In the genomic region with DNA sequence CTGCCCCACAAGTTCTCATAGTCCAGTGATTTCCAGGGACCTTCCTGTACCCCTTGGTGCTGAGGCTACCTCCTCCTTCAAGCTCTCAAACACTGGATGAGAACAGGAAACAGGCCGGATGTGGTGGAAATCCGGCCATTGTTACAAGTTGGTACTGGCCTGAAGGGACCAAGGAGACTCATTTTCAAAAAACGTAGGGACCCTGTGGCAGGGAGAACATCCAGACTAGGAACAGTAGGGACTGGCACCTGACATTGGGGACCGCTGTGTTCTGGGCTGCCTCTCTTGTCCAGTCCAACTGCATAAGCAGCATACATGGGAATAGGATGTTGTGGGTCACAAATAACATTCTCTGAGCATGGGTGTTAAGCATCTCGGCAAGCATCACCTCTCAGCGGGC, we compare ENCODE assay signal across 8 mouse cellular contexts. TPM values are rescaled to one million over a fixed set of nuclear protein-coding genes. Genes with fewer than 3 reads are reported as not detected.
A peak's percentile ranks its signal among the peaks of the same experiment; 100 is the strongest.
DNase-seq lines count a peak whose midpoint lies in the region; ATAC-seq and TF ChIP-seq lines count a peak whose summit lies in the region.
"Had no signal": no experiment of that assay in that cellular context is flagged by ENCODE, and none has a peak within 500 bp of the region (broad histone marks: within the 10 kb centered on the region; RNA-seq: fewer than 3 reads in every experiment).

No protein-coding gene starts in this region.

- 0 out of 2 replicates have a peak overlapping the region, but pooled peaks have one; percentile 18 for H3K9ac ChIP-seq in forebrain, postnatal 0 days
- peak overlapping the region; percentile 76; the same call in 1 of the 2 replicates for H3K9ac ChIP-seq in limb, embryonic 12.5 days (replicated peaks)
- peak overlapping the region; percentile 33 for H3K9ac ChIP-seq in midbrain, embryonic 15.5 days

- intact Hi-C loops in heart, postnatal 36 days (cut with DNase I): loop anchor here (2.0 kb wide), 1 partner anchor 16 kb away; no protein-coding TSS in a partner anchor

- H3K4me1 ChIP-seq in forebrain, postnatal 0 days (ENCODE audit: insufficient read depth): peaks cover 26% of the 10 kb centered on the region
- peaks cover 30% of the 10 kb centered on the region for H3K4me1 ChIP-seq in limb, embryonic 12.5 days (replicated peaks)
- peaks cover 42% of the 10 kb centered on the region for H3K4me1 ChIP-seq in midbrain, embryonic 15.5 days

- H3K9me3 ChIP-seq in forebrain, postnatal 0 days (ENCODE audit: low read length): no peaks in the 10 kb centered on the region
- no peaks in the 10 kb centered on the region for H3K9me3 ChIP-seq in limb, embryonic 12.5 days
- H3K9me3 ChIP-seq in midbrain, embryonic 15.5 days: no peaks in the 10 kb centered on the region

- no peak for TF ChIP-seq CTCF in forebrain, postnatal 0 days (IDR thresholded peaks at IDR 0.05; ENCODE audit: low read depth)

- no peak overlapping the region for H3K27ac ChIP-seq in forebrain, postnatal 0 days (ENCODE audit: low read depth, low read length)
- 0 out of 2 replicates have a peak overlapping the region, but pooled peaks have one; percentile 9 for H3K27ac ChIP-seq in limb, embryonic 12.5 days
- peak overlapping the region; percentile 40; the same call in 1 of the 2 replicates for H3K27ac ChIP-seq in midbrain, embryonic 15.5 days

- DNase-seq in forebrain, postnatal 0 days: no peak
- DNase-seq in heart, postnatal 36 days: peak; percentile 38
- no peak for DNase-seq in right cerebral cortex, postnatal 36 days (ENCODE audit: low spot score in 2 of 2)
- no peak for DNase-seq in c-Kit-positive CD71-positive TER-119-positive erythroid progenitor cells, embryonic 14.5 days (ENCODE audit: low spot score)
- no peak for DNase-seq in frontal cortex, postnatal 10 days (ENCODE audit: low spot score in 2 of 2)

- H3K4me2 ChIP-seq in forebrain, postnatal 0 days (ENCODE audit: low read depth): no peak overlapping the region
- peak overlapping the region; percentile 99 for H3K4me2 ChIP-seq in limb, embryonic 12.5 days
- H3K4me2 ChIP-seq in midbrain, embryonic 15.5 days: peak overlapping the region; percentile 99

- no peak overlapping the region; the same call in 1 of the 2 replicates for H3K4me3 ChIP-seq in forebrain, postnatal 0 days (ENCODE audit: low read depth, low read length)
- peak overlapping the region; percentile 79; the same call in 1 of the 2 replicates for H3K4me3 ChIP-seq in limb, embryonic 12.5 days (replicated peaks)
- H3K4me3 ChIP-seq in midbrain, embryonic 15.5 days: peak overlapping the region; percentile 74

- WGBS in forebrain, postnatal 0 days: 81% methylated on average over 6 of the region's 6 CpGs
- 80% methylated on average over 6 of the region's 6 CpGs for WGBS in limb, embryonic 12.5 days
- 84% methylated on average over 6 of the region's 6 CpGs for WGBS in midbrain, embryonic 15.5 days

- peaks cover 44% of the 10 kb centered on the region for H3K36me3 ChIP-seq in forebrain, postnatal 0 days (ENCODE audit: insufficient read depth)
- peaks cover 53% of the 10 kb centered on the region for H3K36me3 ChIP-seq in limb, embryonic 12.5 days
- H3K36me3 ChIP-seq in midbrain, embryonic 15.5 days (replicated peaks): peaks cover 45% of the 10 kb centered on the region

- ATAC-seq in forebrain, postnatal 0 days: no peak
- ATAC-seq in limb, embryonic 12.5 days (ENCODE audit: insufficient number of reproducible peaks, insufficient read depth, low FRiP score, low TSS enrichment, low read depth): no peak
- no peak for ATAC-seq in midbrain, embryonic 15.5 days (replicated peaks)

- no peaks in the 10 kb centered on the region for H3K27me3 ChIP-seq in forebrain, postnatal 0 days (ENCODE audit: insufficient read depth, low read length)
- H3K27me3 ChIP-seq in limb, embryonic 12.5 days: no peaks in the 10 kb centered on the region
- H3K27me3 ChIP-seq in midbrain, embryonic 15.5 days (replicated peaks): no peaks in the 10 kb centered on the region

RNA-seq across cellular contexts. Expression of a gene that starts 3.5 kb away (rescaled TPM):
- 100 and 110 TPM in 2 replicates for total RNA-seq in forebrain, postnatal 0 days (2014; rRNA removed)
- 30.5 and 42.6 TPM in 2 replicates for polyA plus RNA-seq in forebrain, postnatal 0 days (2015; fragmentation: Nextera tagmentation; extraction: Ambion mirVana)
- 10 to 100 TPM; 39.5 to 43.2 TPM for total RNA-seq in heart, postnatal 36 days (2021)
- 58.2 and 60.3 TPM in 2 replicates for polyA plus RNA-seq in limb, embryonic 12.5 days (2016; fragmentation: Nextera tagmentation; extraction: Ambion mirVana)
- 66.8 and 70.9 TPM in 2 replicates for polyA plus RNA-seq in midbrain, embryonic 15.5 days (2015; fragmentation: Nextera tagmentation; extraction: Ambion mirVana)

RNA-seq across cellular contexts. Expression of a gene that starts 18.9 kb away (rescaled TPM):
- total RNA-seq in forebrain, postnatal 0 days (2014; rRNA removed): 62.8 and 69.9 TPM in 2 replicates
- 102 and 107 TPM in 2 replicates for polyA plus RNA-seq in forebrain, postnatal 0 days (2015; fragmentation: Nextera tagmentation; extraction: Ambion mirVana)
- 10 to 100 TPM; 21.2 to 21.8 TPM for total RNA-seq in heart, postnatal 36 days (2021)
- 93.3 and 101 TPM in 2 replicates for polyA plus RNA-seq in limb, embryonic 12.5 days (2016; fragmentation: Nextera tagmentation; extraction: Ambion mirVana)
- 94.4 and 100 TPM in 2 replicates for polyA plus RNA-seq in midbrain, embryonic 15.5 days (2015; fragmentation: Nextera tagmentation; extraction: Ambion mirVana)

RNA-seq across cellular contexts. Expression of a gene that starts 19.3 kb away (rescaled TPM):
- total RNA-seq in forebrain, postnatal 0 days (2014; rRNA removed): 11.7 and 21.3 TPM in 2 replicates
- polyA plus RNA-seq in forebrain, postnatal 0 days (2015; fragmentation: Nextera tagmentation; extraction: Ambion mirVana): 9.9 and 19.5 TPM in 2 replicates
- 1 to 10 TPM; 6.1 to 6.6 TPM for total RNA-seq in heart, postnatal 36 days (2021)
- polyA plus RNA-seq in limb, embryonic 12.5 days (2016; fragmentation: Nextera tagmentation; extraction: Ambion mirVana): 46.1 and 50.7 TPM in 2 replicates
- 16.7 and 22.8 TPM in 2 replicates for polyA plus RNA-seq in midbrain, embryonic 15.5 days (2015; fragmentation: Nextera tagmentation; extraction: Ambion mirVana)

RNA-seq across cellular contexts. Expression of a gene that starts 33.8 kb away (rescaled TPM):
- total RNA-seq in forebrain, postnatal 0 days (2014; rRNA removed): 35.7 and 148 TPM in 2 replicates
- 31.5 and 32.5 TPM in 2 replicates for polyA plus RNA-seq in forebrain, postnatal 0 days (2015; fragmentation: Nextera tagmentation; extraction: Ambion mirVana)
- not detected for total RNA-seq in heart, postnatal 36 days (2021)
- 1.5 and 2.3 TPM in 2 replicates for polyA plus RNA-seq in limb, embryonic 12.5 days (2016; fragmentation: Nextera tagmentation; extraction: Ambion mirVana)
- 19.8 and 23.8 TPM in 2 replicates for polyA plus RNA-seq in midbrain, embryonic 15.5 days (2015; fragmentation: Nextera tagmentation; extraction: Ambion mirVana)
- polyA plus RNA-seq: large intestine, adult 2 months had no signal

RNA-seq across cellular contexts. Expression of a gene that starts 41.7 kb away (rescaled TPM):
- 22.8 and 23.8 TPM in 2 replicates for total RNA-seq in forebrain, postnatal 0 days (2014; rRNA removed)
- polyA plus RNA-seq in forebrain, postnatal 0 days (2015; fragmentation: Nextera tagmentation; extraction: Ambion mirVana): 44.7 and 45.4 TPM in 2 replicates
- 10 to 100 TPM in 1 of 2 experiments, 1 to 10 TPM in 1; 9.5 to 11.5 TPM for total RNA-seq in heart, postnatal 36 days (2021)
- 17.7 and 18.0 TPM in 2 replicates for polyA plus RNA-seq in limb, embryonic 12.5 days (2016; fragmentation: Nextera tagmentation; extraction: Ambion mirVana)
- 33.2 and 36.1 TPM in 2 replicates for polyA plus RNA-seq in midbrain, embryonic 15.5 days (2015; fragmentation: Nextera tagmentation; extraction: Ambion mirVana)

Comparison
In these comparisons a context has a peak if more than half of its experiments do, and no peak if none do; other contexts are left out.
1. DNase-seq: peak in heart, postnatal 36 days (2 of 2); none in forebrain, postnatal 0 days (single experiment), right cerebral cortex, postnatal 36 days (0 of 2), c-Kit-positive CD71-positive TER-119-positive erythroid progenitor cells, embryonic 14.5 days (single experiment) and frontal cortex, postnatal 10 days (0 of 2).
2. H3K9ac ChIP-seq: peak in every context shown above with its lines; median percentile 76 in limb, embryonic 12.5 days; 33 in midbrain, embryonic 15.5 days; 18 in forebrain, postnatal 0 days.